Mouse (Mus musculus): ENCODE data around the gene Homez. TPM values are rescaled to one million over a fixed set of nuclear protein-coding genes. Genes with fewer than 3 reads are reported as not detected.
A peak's percentile ranks its signal among the peaks of the same experiment; 100 is the strongest.

Gene Homez
- polyA plus RNA-seq, 1 experiment from 2014 or later = 10.7 TPM

GRCm38 (mm10) chr14:54894296-54895151 is 23.8 kb upstream of the Homez start:
- H3K4me2 ChIP-seq (replicated peaks) = peak overlapping the region; percentile 65
- peak; percentile 56 for DNase-seq (ENCODE audit: low spot score)
- H3K36me3 ChIP-seq (replicated peaks; ENCODE audit: control insufficient read depth, insufficient read depth) = peaks cover 44% of the 10 kb centered on the region
- peak overlapping the region; percentile 93 for H3K4me3 ChIP-seq (replicated peaks; ENCODE audit: low read length)
- under 1% methylated on average over 53 of the region's 54 CpGs for whole genome bisulfite sequencing
- no peaks in the 10 kb centered on the region for H3K27me3 ChIP-seq (ENCODE audit: control insufficient read depth, insufficient read depth, low read length)
- no peaks in the 10 kb centered on the region for H3K9me3 ChIP-seq (ENCODE audit: control insufficient read depth, low read length)
- H3K9ac ChIP-seq = peak overlapping the region; percentile 99
- H3K4me1 ChIP-seq (replicated peaks; ENCODE audit: control insufficient read depth, insufficient read depth, low read length) = peaks cover 17% of the 10 kb centered on the region
- peak overlapping the region; percentile 98 for H3K27ac ChIP-seq
- no peak; the same call in 1 of the 2 replicates for ATAC-seq (ENCODE audit: low FRiP score)

GRCm38 (mm10) chr14:54893651-54894181 is 23.0 kb upstream of the Homez start:
- ATAC-seq (ENCODE audit: low FRiP score) (peak; percentile 99), DNase-seq (ENCODE audit: low spot score) (peak; percentile 98)
- peak overlapping the region; percentile 99 for H3K9ac ChIP-seq
- H3K9me3 ChIP-seq (ENCODE audit: control insufficient read depth, low read length) = no peaks in the 10 kb centered on the region
- H3K4me1 ChIP-seq (replicated peaks; ENCODE audit: control insufficient read depth, insufficient read depth, low read length) = peaks cover 17% of the 10 kb centered on the region
- peak overlapping the region; percentile 45 for H3K4me2 ChIP-seq (replicated peaks)
- peaks cover 36% of the 10 kb centered on the region for H3K36me3 ChIP-seq (replicated peaks; ENCODE audit: control insufficient read depth, insufficient read depth)
- no peaks in the 10 kb centered on the region for H3K27me3 ChIP-seq (ENCODE audit: control insufficient read depth, insufficient read depth, low read length)
- peak overlapping the region; percentile 98 for H3K27ac ChIP-seq
- peak overlapping the region; percentile 93 for H3K4me3 ChIP-seq (replicated peaks; ENCODE audit: low read length)
- under 1% methylated on average over 38 of the region's 38 CpGs for WGBS

DNA sequence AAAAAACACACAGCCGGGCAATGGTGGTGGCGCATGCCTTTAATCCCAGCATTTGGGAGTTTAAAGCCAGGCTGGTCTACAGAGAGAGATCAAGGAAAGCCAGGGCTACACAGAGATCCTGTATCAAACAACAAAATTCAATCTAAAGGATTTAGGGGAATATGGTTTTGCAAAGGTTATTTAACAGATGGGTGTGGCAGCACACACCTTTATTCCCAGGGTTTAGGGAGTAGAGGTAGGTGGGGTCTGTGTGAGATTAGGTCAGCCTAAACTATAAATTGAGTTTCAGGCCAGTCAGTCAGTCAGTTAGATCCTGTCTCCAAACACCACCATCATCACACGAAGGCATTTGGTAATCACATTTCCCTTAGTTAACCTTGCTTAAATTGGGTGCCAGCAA is 21.4 kb upstream of the Homez start, which contains the start of gene Pabpn1:
Gene Pabpn1 (plus strand): TSS at position 301 of the 400 bp plus-strand sequence.
- no peak for ATAC-seq (ENCODE audit: low FRiP score)
- peaks cover 22% of the 10 kb centered on the region for H3K36me3 ChIP-seq (replicated peaks; ENCODE audit: control insufficient read depth, insufficient read depth)
- peak within 1 kb of the TSS; percentile 6; the same call in 1 of the 2 replicates for H3K9ac ChIP-seq
- H3K27ac ChIP-seq = peak within 1 kb of the TSS; percentile 72
- no peaks in the 10 kb centered on the region for H3K27me3 ChIP-seq (ENCODE audit: control insufficient read depth, insufficient read depth, low read length)
- H3K4me1 ChIP-seq (replicated peaks; ENCODE audit: control insufficient read depth, insufficient read depth, low read length) = peaks cover 17% of the 10 kb centered on the region
- no peaks in the 10 kb centered on the region for H3K9me3 ChIP-seq (ENCODE audit: control insufficient read depth, low read length)
- no peak for DNase-seq (ENCODE audit: low spot score)
- 99% methylated on average over 3 of the region's 3 CpGs for WGBS
- H3K4me3 ChIP-seq (replicated peaks; ENCODE audit: low read length) = peak within 1 kb of the TSS; percentile 28
- H3K4me2 ChIP-seq (replicated peaks) = peak within 1 kb of the TSS; percentile 45

GRCm38 (mm10) chr14:54885309-54885708 is 14.5 kb upstream of the Homez start:
- H3K4me3 ChIP-seq (replicated peaks; ENCODE audit: low read length) = no peak overlapping the region
- no peaks in the 10 kb centered on the region for H3K27me3 ChIP-seq (ENCODE audit: control insufficient read depth, insufficient read depth, low read length)
- peak overlapping the region; percentile 81 for H3K4me2 ChIP-seq (replicated peaks)
- no peak overlapping the region for H3K27ac ChIP-seq
- no peaks in the 10 kb centered on the region for H3K9me3 ChIP-seq (ENCODE audit: control insufficient read depth, low read length)
- ATAC-seq (ENCODE audit: low FRiP score) (no peak), DNase-seq (ENCODE audit: low spot score) (no peak)
- H3K9ac ChIP-seq = 0 out of 2 replicates have a peak overlapping the region, but pooled peaks have one; percentile 90
- peaks cover 21% of the 10 kb centered on the region for H3K4me1 ChIP-seq (replicated peaks; ENCODE audit: control insufficient read depth, insufficient read depth, low read length)
- WGBS = 92% methylated on average over 11 of the region's 11 CpGs
- H3K36me3 ChIP-seq (replicated peaks; ENCODE audit: control insufficient read depth, insufficient read depth) = peaks cover 16% of the 10 kb centered on the region

GRCm38 (mm10) chr14:54884022-54884712 is 13.4 kb upstream of the Homez start:
- Histone ChIP-seq H3K4me3 (replicated peaks; ENCODE audit: low read length) (peak overlapping the region; percentile 51), H3K4me1 (replicated peaks; ENCODE audit: control insufficient read depth, insufficient read depth, low read length) (peaks cover 21% of the 10 kb centered on the region), H3K27me3 (ENCODE audit: control insufficient read depth, insufficient read depth, low read length) (no peaks in the 10 kb centered on the region), H3K9ac (peak overlapping the region; percentile 90), H3K27ac (0 out of 2 replicates have a peak overlapping the region, but pooled peaks have one; percentile 93), H3K9me3 (ENCODE audit: control insufficient read depth, low read length) (no peaks in the 10 kb centered on the region), H3K36me3 (replicated peaks; ENCODE audit: control insufficient read depth, insufficient read depth) (peaks cover 16% of the 10 kb centered on the region), H3K4me2 (replicated peaks) (peak overlapping the region; percentile 81)
- no peak for ATAC-seq (ENCODE audit: low FRiP score)
- no peak for DNase-seq (ENCODE audit: low spot score)
- 33% methylated on average over 21 of the region's 21 CpGs for WGBS

DNA sequence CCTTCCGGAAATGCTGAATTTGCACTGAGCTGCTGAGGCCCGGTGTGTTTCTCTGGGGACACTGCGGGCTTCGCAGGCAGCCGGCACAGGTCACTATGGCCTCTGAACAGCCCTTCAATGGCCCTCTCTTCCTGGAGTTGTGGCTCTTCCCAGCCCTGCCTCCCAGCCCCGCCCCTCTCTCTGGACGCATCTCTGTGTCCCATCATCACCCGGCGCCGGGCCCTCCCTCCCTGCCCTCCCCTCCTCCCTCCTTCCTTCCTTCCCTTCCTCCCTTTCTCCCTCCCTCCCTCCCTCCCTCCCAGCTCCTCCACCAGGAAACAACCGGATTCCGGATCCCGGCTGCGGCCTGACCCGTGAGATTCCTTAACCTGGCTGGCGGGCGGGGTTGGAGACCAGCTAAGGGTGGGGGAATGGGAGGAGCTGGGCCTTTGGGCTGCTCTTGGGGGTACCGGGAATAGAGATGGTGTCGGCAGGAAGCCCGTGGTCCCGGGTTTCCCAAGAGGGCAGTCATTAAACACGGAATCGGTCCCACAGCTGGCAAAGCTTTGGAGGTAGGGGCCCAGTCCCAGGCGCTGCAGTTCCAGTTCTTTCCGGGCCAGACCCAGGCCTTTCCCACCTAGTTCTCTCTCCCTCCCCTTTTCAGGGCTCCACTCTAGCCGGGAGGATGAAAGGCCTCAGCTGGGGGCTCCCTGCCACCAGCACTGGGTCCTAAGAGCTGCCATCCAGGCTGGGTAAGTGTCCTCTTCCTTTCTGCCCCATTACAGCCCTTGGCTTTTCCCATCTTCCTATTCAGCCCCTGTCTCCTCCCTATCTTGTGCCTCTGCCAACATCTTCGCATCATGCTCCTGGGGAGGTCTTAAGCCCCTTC is 12.6 kb upstream of the Homez start, which contains the start of the genes Bcl2l2 and Gm20521:
Gene Bcl2l2 (plus strand): TSS at position 224 of the 868 bp plus-strand sequence.
Gene Gm20521 (plus strand): TSS at position 288 of the 868 bp plus-strand sequence.
- H3K27me3 ChIP-seq (ENCODE audit: control insufficient read depth, insufficient read depth, low read length) = peaks cover 3% of the 10 kb centered on the region; the same call in 1 of the 2 replicates
- peak; percentile 88 for ATAC-seq (ENCODE audit: low FRiP score)
- H3K4me3 ChIP-seq (replicated peaks; ENCODE audit: low read length) = peak within 1 kb of the TSS; percentile 51
- no peaks in the 10 kb centered on the region for H3K9me3 ChIP-seq (ENCODE audit: control insufficient read depth, low read length)
- DNase-seq (ENCODE audit: low spot score) = peak; percentile 75
- WGBS = 1% methylated on average over 27 of the region's 27 CpGs
- H3K27ac ChIP-seq = peak within 1 kb of the TSS; percentile 93
- peak within 1 kb of the TSS; percentile 90 for H3K9ac ChIP-seq
- H3K36me3 ChIP-seq (replicated peaks; ENCODE audit: control insufficient read depth, insufficient read depth) = peaks cover 16% of the 10 kb centered on the region
- peaks cover 21% of the 10 kb centered on the region for H3K4me1 ChIP-seq (replicated peaks; ENCODE audit: control insufficient read depth, insufficient read depth, low read length)
- H3K4me2 ChIP-seq (replicated peaks) = peak within 1 kb of the TSS; percentile 81

DNA sequence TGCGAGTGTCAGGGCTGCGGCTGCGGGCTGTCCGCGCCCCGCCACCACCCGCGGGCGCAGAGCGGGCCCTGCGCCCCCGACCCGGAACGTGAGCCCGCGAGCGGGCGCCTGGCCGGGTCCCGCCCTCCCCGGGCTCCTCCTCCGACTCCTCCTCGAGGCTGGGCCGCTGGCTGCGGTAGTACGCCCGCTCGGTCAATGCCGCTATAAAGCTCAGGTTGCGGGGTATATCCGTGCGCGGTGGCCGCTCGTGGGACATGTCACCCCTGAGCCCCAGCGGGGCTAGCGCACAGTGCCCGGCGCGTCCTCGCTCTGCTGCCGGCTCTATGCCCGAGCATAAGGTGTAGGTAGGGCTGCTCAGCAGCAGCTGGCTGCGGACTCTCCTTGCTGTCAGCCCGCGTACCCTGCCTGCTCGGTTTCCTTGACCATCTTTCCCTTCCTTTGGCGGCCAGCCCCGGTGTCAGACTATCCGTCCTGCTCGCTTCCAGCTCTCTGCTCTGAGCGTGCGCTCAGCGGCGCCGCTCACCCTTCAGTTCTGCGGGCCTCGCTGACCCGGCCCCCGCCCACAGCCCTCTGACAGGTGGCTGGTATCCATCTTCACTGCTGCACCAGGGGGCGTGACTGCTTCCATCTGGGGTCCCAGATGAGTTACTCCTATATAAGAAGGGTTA is 6.4 kb upstream of the Homez start, which contains the start of gene Ppp1r3e:
Gene Ppp1r3e (minus strand): TSS at position 503 of the 668 bp plus-strand sequence.
- ATAC-seq (ENCODE audit: low FRiP score) (peak; percentile 71), DNase-seq (ENCODE audit: low spot score) (peak; percentile 57)
- H3K9me3 ChIP-seq (ENCODE audit: control insufficient read depth, low read length) = no peaks in the 10 kb centered on the region
- H3K27ac ChIP-seq = peak within 1 kb of the TSS; percentile 95
- peaks cover 3% of the 10 kb centered on the region; the same call in 1 of the 2 replicates for H3K36me3 ChIP-seq (replicated peaks; ENCODE audit: control insufficient read depth, insufficient read depth)
- 1% methylated on average over 55 of the region's 61 CpGs for WGBS
- H3K4me1 ChIP-seq (replicated peaks; ENCODE audit: control insufficient read depth, insufficient read depth, low read length) = peaks cover 8% of the 10 kb centered on the region; the same call in 1 of the 2 replicates
- H3K4me3 ChIP-seq (replicated peaks; ENCODE audit: low read length) = peak within 1 kb of the TSS; percentile 71
- peaks cover 6% of the 10 kb centered on the region; the same call in 1 of the 2 replicates for H3K27me3 ChIP-seq (ENCODE audit: control insufficient read depth, insufficient read depth, low read length)
- H3K4me2 ChIP-seq (replicated peaks) = peak within 1 kb of the TSS; percentile 92
- peak within 1 kb of the TSS; percentile 86 for H3K9ac ChIP-seq
